In the genomic region with DNA sequence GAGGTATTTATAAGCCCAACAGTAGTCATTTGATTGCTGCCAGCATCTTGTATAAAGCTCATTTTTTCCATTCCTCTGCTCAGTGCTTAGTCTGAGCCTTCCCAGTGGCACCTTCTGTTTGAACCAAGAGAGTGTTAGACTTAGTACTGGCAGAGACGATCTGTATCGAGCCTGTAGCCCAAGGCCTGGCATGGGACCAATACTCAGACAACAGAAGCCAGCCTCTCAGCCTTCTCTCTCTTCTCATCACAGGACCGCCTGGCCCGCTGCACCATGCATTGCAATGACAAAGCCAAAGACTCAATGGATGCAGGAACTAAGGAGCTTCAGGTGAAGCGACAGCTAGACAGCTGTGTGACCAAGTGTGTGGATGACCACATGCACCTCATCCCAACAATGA, we compare ENCODE assay signal across 25 mouse cellular contexts. TPM values are rescaled to one million over a fixed set of nuclear protein-coding genes. Genes with fewer than 3 reads are reported as not detected.
A peak's percentile ranks its signal among the peaks of the same experiment; 100 is the strongest.
DNase-seq lines count a peak whose midpoint lies in the region; TF ChIP-seq lines count a peak whose summit lies in the region.
"Had no signal": no experiment of that assay in that cellular context is flagged by ENCODE, and none has a peak within 500 bp of the region (broad histone marks: within the 10 kb centered on the region; RNA-seq: fewer than 3 reads in every experiment).

No protein-coding gene starts in this region.

- DNase-seq in cerebellum, adult 11-12 months = peak; percentile 35
- no peak for DNase-seq in cerebellum, adult 2 months
- peak; percentile 22 to 30 for DNase-seq in cerebellum, postnatal 10 days
- no peak for DNase-seq in cerebellum, postnatal 36 days
- DNase-seq in right cerebral cortex, postnatal 10 days (ENCODE audit: low spot score in 2 of 2) = peak; percentile 57 to 62
- DNase-seq in right cerebral cortex, postnatal 4 days = no peak
- DNase-seq: adrenal gland, adult 8-10 months; adrenal gland, postnatal 25 days; cerebellum, adult 8-10 months; gastrocnemius, adult 2 months; gastrocnemius, postnatal 14 days; heart, adult 11 months had no signal

- H3K27ac ChIP-seq in cerebellum, adult 2 months (ENCODE audit: insufficient read depth, low read length) = no peak overlapping the region
- H3K27ac ChIP-seq: embryonic facial prominence, embryonic 12.5 days; embryonic facial prominence, embryonic 15.5 days; forebrain, embryonic 12.5 days; forebrain, embryonic 15.5 days; gastrocnemius, adult 2 months; hindbrain, embryonic 12.5 days; hindbrain, embryonic 15.5 days had no signal

- TF ChIP-seq POLR2A in cerebellum, adult 2 months (IDR thresholded peaks at IDR 0.05; ENCODE audit: borderline replicate concordance, insufficient read depth, low read length) = no peak

- H3K4me3 ChIP-seq in cerebellum, adult 2 months (replicated peaks; ENCODE audit: insufficient read depth, low read depth, low read length) = no peak overlapping the region
- H3K4me3 ChIP-seq: embryonic facial prominence, embryonic 12.5 days; embryonic facial prominence, embryonic 15.5 days; erythroblast, embryonic 14.5 days; forebrain, embryonic 12.5 days; forebrain, embryonic 15.5 days; gastrocnemius, adult 2 months; hindbrain, embryonic 12.5 days; hindbrain, embryonic 15.5 days had no signal

- no peaks in the 10 kb centered on the region for H3K27me3 ChIP-seq in cerebellum, adult 2 months (ENCODE audit: control insufficient read depth, insufficient read depth, low read length)
- H3K27me3 ChIP-seq: embryonic facial prominence, embryonic 12.5 days; embryonic facial prominence, embryonic 15.5 days; forebrain, embryonic 12.5 days; forebrain, embryonic 15.5 days; hindbrain, embryonic 12.5 days; hindbrain, embryonic 15.5 days had no signal

- TF ChIP-seq CTCF in cerebellum, adult 2 months (IDR thresholded peaks at IDR 0.05; ENCODE audit: borderline replicate concordance, insufficient read depth, low read depth, low read length) = no peak

- peaks cover 4% of the 10 kb centered on the region for H3K4me1 ChIP-seq in cerebellum, adult 2 months (ENCODE audit: control insufficient read depth, insufficient read depth, low read length)

- WGBS in cerebellum, adult 2 months = 54% methylated on average over 5 of the region's 5 CpGs

RNA-seq across cellular contexts. Expression of gene Snrpg, which starts 2.6 kb away (rescaled TPM):
- 62.2 and 74.2 TPM in 2 replicates for polyA plus RNA-seq in cerebellum, adult 2 months (2012; rRNA removed)

RNA-seq across cellular contexts. Expression of gene Fam136a, which starts 3.0 kb away (rescaled TPM):
- polyA plus RNA-seq in cerebellum, adult 2 months (2012; rRNA removed) = 22.4 and 22.6 TPM in 2 replicates

RNA-seq across cellular contexts. Expression of gene Pcyox1, which starts 28.5 kb away (rescaled TPM):
- polyA plus RNA-seq in cerebellum, adult 2 months (2012; rRNA removed) = 59.5 and 61.1 TPM in 2 replicates

RNA-seq across cellular contexts. Expression of gene Tia1, which starts 35.5 kb away (rescaled TPM):
- 119 and 133 TPM in 2 replicates for polyA plus RNA-seq in cerebellum, adult 2 months (2012; rRNA removed)

RNA-seq across cellular contexts. Expression of gene Gm44790, which starts 58.0 kb away (rescaled TPM):
- 0.82 and 1.1 TPM in 2 replicates for polyA plus RNA-seq in cerebellum, adult 2 months (2012; rRNA removed)
- polyA plus RNA-seq: activated CD4-positive, CD25-positive, alpha-beta regulatory T cell, adult 4 months; embryonic facial prominence, embryonic 12.5 days; embryonic facial prominence, embryonic 15.5 days; erythroblast, embryonic 14.5 days; forebrain, embryonic 12.5 days; forebrain, embryonic 15.5 days; heart, embryonic 11.5 days; heart, embryonic 14.5 days; heart, postnatal 0 days; hindbrain, embryonic 12.5 days; intestine, embryonic 14.5 days; intestine, postnatal 0 days had no signal

Comparison
In these comparisons a context has a peak if more than half of its experiments do, and no peak if none do; other contexts are left out.
1. DNase-seq: peak in cerebellum, adult 11-12 months (single experiment), cerebellum, postnatal 10 days (2 of 2) and right cerebral cortex, postnatal 10 days (2 of 2); none in cerebellum, adult 2 months (0 of 2), cerebellum, postnatal 36 days (0 of 2) and right cerebral cortex, postnatal 4 days (single experiment).